Mouse (Mus musculus) spleen, adult 18-20 months (tissue): Measurements from ENCODE around the gene Phf23.
A peak's percentile ranks its signal among the peaks of the same experiment; 100 is the strongest.
"Not testable (repeated sequence)": the region's sequence is repeated elsewhere in the genome, so short reads cannot be mapped to it uniquely, and the experiment has no call there.

ENCODE experiments used
- DNase-seq, 2 experiments: peaks; one replicate each; pipeline ENCODE4 v3.0.0; 2022; ENCODE audit warnings: mixed read lengths in 2 of 2

The Phf23 gene

DNA sequence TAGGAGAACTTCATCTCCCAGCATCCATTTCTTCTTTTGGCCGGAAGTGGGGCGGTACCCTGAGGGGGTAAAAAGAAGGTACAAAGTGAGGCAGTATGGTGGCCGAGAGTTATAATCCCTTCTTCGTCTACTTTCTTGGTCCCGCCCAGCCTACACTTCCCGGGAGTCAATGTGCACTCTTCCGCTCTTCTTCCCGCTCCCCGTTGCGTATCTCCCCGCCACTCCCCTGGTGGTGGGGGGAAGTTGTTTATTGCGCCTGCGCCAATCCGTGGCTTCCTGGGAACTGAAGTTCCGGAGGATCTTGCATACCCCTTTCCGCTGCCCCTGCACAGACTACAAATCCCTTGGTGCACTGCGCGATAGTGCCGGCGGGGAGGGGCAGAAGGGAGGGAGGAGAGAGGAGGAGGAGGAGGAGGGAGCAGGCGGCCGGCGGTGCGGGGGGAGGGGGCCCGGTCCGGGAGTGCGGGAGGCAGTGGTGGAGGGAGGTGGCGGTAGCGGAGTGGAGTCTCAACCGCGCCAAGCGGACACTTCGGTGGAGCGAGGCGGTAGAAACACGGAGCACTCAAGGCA lies at the start of gene Phf23:
Phf23 (plus strand) TSS at position 387 of the 570 bp plus-strand sequence.
- DNase-seq, result peak; percentile 93 to 97

DNA sequence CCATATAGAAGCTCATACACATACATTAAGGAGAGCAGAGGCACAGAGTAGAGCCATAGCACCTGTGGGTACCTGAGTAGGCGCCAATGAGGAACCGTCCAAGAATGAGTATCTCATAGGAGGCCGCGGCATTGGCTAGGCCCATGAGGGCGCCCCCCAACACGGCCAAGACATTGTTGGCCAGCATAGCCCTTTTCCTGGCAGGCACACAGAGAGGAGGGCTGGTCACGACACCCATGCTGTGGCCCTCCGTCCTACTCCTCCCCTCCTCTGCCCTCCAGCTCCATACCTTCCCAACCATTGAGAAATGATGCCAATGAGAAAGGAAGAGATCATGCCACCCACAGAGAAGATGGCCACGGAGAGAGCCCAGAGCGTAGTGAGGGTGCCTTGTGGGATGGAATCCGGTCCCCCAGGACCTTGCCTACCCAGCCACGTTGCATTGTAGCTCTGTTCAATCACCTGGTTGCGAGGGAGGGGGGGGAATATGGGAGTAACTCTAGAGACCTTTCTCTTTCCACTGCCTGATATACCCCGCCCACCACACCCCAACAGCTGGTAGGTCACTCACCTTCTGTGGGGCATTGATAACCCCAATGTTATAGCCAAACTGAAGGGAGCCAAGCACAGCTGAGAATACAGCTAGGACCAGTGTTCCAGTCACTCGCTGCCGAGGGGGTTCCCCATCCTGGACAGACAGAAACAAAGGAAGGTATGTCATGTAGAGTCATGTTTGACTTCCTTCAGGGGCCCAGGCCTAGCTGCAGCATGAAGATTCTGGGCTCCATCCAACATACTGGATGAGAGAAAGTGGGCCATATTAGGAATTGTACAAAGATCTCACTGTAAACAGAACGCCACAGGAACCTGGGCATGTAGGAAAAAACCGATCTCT lies 49.3 kb upstream of the Phf23 start:
- DNase-seq, result no peak

DNA sequence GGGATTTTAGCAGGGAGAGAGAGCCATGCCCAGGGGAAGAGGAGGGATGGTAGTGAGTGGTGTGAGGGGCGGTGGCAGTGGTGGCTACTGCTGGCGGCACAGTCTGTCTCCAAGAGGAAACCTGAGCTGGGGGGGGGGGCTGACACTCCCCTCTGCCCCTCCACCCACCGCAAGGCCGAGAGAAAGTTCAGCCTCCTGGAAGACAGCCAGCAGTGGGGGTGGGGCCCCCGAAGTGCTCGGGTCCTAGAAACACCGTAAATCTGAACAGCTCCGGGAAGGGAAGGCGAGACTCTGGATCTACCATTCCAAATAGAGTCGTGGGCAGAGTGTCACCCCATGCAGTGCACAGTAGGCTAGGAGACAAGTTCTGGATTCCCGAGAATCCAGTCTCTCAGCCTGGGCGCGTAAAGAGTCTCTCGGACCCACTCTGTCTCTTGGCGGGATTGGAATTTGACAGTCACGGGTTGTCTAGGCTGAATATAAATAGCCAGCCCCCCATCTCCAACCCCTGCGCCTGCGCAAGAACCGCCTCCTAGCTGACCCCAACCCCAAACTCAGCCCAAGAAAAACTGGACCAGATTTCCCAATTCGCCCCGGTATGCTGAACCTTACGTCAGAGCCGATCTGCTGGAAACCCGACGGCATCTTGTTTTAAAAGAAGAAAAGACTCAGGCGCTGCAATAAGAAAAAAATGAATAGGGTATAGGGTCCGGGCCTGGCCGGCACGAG lies 48.1 kb upstream of the Phf23 start:
- DNase-seq, result no peak

- DNase-seq, result peak; percentile 74 to 80
Measured at GRCm38 (mm10) chr11:69948066-69948762, 47.4 kb upstream of the Phf23 start, which contains the start of gene Slc2a4. Slc2a4 (minus strand) TSS chr11:69948188.

GRCm38 (mm10) chr11:69948763-69949150 lies 46.8 kb upstream of the Phf23 start:
- DNase-seq, result peak; percentile 67 to 85

DNA sequence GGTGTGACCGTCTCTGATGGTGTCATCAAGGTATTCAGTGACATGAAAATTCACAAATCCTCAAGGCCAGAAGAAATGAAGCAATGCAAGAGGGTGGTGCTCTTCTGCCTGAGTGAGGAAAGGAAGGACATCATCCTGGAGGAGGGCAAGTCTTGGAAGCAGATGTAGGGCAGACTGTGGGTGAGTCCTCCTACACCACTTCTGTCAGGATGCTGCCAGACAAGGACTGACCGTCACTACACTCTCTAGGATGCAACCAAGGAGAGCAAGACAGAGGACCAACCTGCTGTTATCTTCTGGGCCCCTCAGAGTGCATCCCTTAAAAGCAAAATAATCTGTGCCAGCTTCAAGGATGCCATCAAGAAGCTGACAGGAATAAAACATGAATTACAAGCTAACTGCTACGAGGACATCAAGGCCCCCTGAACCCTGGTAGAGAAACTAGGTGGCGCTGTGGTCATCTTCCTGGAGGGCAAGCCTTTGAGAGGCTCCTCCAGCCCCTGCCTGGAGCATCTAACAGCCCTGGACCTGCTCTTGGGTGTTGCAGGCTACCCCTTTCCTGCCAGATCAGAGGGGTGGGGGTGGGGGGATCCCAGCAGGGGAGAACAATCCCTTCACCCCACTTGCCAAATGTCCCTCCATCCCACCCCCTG lies 44.6 kb upstream of the Phf23 start:
- no peak for DNase-seq

DNA sequence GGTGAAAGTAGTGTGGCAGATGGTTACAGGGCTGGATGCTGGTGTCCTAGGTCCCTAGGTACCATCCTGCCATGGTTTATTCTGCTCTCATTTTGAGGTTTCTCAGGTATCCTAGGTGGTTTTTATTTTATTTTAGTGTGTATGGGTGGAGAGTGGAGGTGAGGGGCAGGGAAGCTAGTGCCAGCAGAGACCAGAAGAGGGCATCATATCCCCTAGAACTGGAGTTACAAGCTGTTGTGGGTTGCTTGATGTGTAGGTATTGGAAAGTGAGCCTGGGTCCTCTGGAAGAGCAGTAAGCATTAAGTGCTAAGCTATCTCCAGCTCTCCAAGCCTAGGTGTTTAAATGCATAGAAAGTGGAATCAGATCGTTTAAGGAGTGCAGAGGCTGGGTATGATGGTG lies 43.3 kb upstream of the Phf23 start:
- DNase-seq, result no peak

- no peak for DNase-seq
Measured at GRCm38 (mm10) chr11:69953267-69953915, 42.2 kb upstream of the Phf23 start.

DNA sequence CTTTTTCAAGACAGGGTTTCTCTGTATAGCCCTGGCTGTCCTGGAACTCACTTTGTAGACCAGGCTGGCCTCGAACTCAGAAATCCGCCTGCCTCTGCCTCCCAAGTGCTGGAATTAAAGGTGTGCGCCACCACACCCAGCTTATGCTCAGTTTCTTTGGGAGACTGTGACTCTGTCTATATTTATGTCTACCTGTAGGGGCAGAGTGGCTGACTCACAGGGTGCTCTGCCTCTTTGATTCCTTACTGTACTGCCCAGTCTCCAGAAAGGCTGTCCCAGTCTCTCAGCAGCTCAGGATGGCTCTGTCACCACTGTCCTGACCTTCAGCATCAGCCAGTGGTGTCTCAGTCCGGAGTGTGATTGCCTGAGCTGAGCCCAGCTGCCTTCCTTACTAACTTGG lies 40.0 kb upstream of the Phf23 start:
- DNase-seq, result not testable (repeated sequence)

DNA sequence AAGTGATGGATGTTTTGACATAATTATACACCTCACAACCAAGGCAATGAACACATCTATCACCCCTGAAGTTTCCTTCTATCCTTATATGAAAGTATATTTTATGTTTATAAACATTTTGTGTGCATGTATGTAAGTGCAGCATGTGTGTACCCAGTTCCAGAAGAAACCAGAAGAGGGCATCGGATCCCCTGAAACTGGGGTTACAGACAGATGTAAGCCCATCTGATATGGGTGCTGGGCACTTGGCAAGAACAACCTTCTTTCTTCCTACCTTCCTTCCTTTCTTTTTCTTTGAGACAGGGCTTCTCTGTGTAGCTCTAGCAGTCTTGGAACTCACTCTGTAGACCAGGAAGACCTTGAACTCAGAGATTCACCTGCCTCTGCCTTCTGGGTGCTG lies 39.4 kb upstream of the Phf23 start:
- DNase-seq, result no peak

GRCm38 (mm10) chr11:69960616-69961015 lies 35.0 kb upstream of the Phf23 start:
- DNase-seq, result no peak

- DNase-seq, result no peak
Measured at GRCm38 (mm10) chr11:69961841-69962240, 33.7 kb upstream of the Phf23 start.

DNA sequence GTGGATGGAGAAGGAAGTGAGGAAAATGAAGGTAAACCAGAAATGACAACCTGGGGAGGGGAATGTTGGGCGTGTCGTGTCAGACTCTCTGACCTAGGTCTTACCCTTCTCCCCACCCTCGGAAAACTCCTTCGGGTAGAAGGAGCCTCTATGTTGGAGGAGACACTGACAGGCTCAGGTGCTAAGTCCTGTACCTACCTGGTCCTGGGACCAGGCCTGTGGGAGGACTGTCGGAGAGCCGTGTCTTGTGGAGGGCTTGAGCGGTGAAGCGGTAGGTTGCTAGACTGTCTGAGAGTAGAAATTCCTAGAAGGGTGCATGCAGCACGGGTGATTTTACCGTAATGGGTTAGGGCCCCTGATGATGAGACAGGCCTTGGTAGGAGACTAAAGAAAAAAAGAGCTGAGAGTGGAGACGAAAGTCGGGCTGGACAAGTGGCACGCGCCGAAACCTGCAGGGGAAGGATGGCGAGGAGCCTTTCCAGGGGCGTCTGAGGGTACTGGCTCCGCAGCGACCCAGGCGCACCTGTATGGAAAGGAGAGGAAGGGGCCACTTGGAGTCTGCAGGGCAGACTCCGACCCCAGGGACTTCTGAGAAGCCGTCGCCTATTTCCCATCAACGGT lies 30.8 kb upstream of the Phf23 start, which contains the start of gene Cldn7:
Cldn7 (plus strand) TSS at position 130 of the 621 bp plus-strand sequence.
- DNase-seq, result no peak

DNA sequence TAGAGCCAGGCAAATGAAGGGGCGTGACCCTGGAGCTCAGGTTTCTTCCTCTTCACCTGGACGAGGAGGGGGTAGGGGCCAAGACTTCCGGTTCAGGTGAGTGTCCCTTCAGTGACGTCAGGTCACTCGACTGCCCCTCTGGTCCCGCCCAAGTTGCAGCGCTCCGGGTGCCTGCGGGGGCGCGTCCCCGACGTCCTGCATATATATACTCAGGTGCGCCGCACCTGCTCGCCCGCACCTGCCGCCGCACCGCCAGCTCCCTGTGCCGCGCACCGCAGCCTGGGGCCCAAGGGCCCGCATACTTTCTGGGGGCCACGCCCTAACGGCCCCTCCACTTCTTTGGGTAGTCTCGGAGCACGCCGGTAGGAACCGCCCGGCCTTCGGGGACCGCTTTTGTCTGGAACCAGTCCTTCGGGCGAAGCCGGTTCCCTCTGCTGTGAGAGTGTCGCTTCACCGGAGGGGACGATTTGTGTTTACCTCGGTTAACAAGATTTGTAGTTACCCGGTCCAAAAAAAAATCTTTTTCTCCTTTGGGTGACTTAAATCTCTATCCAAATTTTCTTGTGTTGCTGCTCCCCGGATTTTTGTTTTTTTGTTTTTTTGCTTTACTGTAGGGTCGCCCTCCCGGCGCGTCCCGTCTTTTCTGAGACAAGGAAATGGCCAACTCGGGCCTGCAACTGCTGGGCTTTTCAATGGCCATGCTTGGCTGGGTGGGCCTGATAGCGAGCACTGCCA lies 30.1 kb upstream of the Phf23 start:
- DNase-seq, result no peak

- DNase-seq, result peak in 1 of 2 experiments; percentile 28
Measured at GRCm38 (mm10) chr11:69966006-69966859, 29.3 kb upstream of the Phf23 start.

DNA sequence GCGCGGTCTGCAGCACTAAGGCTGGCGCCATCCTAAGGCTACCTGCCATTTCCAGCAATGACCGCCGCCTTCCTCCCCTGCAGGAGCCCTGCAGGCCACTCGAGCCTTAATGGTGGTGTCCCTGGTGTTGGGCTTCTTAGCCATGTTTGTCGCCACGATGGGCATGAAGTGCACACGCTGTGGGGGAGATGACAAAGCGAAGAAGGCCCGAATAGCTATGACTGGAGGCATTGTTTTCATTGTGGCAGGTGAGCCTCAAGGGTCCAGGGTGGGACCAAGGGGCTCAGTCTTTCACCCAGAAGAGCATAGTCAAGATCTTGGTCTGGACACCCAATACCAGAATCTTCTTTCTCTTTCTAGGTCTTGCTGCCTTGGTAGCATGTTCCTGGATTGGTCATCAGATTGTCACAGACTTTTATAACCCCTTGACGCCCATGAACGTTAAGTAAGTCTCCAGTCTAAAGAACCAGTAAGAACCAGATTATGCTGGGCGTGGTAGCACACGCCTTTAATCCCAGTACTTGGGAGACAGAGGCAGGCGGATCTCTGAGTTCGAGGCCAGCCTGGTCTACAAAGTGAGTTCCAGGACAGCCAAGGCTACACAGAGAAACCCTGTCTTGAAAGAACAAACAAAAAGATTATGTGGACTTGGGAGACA lies 28.6 kb upstream of the Phf23 start:
- no peak for DNase-seq

DNA sequence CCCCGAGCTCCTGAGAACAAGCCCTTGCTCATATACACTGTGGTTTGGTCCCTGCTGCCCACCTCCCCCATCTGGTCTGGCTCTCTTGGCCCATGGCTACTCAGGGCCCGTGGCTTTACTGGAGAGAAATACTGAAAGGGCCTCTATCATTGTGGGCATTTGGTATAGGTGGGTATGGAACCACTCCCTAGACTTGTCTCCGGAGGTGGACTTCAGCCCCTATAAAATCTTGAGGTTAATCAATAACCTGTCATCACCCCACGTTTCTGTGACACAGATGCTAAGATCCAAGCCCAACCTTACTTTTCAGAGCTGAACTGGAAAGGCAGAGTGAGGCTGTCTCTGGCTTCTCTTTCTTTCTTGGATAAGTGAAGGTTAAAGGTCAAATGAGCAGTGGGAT lies 26.8 kb upstream of the Phf23 start:
- DNase-seq, result no peak

DNA sequence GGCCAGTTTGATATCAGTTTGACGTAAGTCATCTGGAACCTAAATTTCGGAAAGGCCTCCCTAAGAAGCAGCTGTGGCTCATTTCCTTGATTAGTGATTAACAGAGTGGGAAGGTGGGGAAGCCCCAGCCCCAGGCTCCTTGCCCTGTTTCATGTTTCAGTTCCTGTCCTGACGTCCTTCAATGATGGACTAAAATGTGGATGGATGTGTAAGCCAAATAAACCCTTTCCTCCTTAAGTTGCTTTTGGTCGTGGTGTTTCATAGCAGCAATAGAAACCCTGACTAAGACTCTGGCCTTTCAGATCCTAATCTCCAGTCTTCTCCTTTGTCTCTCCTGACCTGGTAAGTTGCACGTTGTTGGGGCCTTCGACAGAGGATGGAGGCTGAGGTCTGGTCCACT lies 25.4 kb upstream of the Phf23 start:
- DNase-seq, result no peak

DNA sequence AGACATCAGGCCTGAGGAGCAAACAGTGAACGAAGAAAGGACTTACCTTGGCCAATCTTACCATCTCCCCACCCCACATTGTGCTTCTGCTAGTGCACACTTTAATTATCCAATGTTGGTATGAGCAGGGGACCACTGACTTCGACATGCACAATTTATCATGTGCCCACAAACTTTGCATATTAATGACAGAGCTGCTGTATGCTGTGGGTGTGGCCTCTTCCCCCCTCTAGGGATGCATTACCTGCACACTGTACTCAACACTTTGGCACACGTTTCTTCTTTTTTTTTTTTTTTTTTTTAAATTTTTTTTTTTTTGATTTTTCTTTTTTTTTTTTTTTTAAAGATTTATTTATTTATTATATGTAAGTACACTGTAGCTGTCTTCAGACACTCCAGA lies 24.8 kb upstream of the Phf23 start:
- no peak for DNase-seq
